Mouse (Mus musculus) cerebellum, adult 2 months (tissue): ENCODE data around the gene Nptx1.

Source experiments
- CTCF ChIP-seq: fragments of 200-500 bp; IDR thresholded peaks from 2 replicates; pipeline ENCODE4 v1.5.1; 2011; ENCODE audit warnings: low read depth, mild to moderate bottlenecking, control low read depth, low read length, moderate library complexity, borderline replicate concordance; ENCODE audit not compliant: insufficient read depth
- POLR2A ChIP-seq: fragments of 200-500 bp; IDR thresholded peaks from 2 replicates; pipeline ENCODE4 v1.6.1; 2011; ENCODE audit warnings: low read length, control low read depth, borderline replicate concordance; ENCODE audit not compliant: insufficient read depth

- TF ChIP-seq CTCF: no peak
- TF ChIP-seq POLR2A: no peak
Measured at GRCm38 (mm10) chr11:119519387-119519786, 28.2 kb downstream of the Nptx1 start.
